Comparison of ENCODE assay signal across 8 mouse cellular contexts in the genomic region with DNA sequence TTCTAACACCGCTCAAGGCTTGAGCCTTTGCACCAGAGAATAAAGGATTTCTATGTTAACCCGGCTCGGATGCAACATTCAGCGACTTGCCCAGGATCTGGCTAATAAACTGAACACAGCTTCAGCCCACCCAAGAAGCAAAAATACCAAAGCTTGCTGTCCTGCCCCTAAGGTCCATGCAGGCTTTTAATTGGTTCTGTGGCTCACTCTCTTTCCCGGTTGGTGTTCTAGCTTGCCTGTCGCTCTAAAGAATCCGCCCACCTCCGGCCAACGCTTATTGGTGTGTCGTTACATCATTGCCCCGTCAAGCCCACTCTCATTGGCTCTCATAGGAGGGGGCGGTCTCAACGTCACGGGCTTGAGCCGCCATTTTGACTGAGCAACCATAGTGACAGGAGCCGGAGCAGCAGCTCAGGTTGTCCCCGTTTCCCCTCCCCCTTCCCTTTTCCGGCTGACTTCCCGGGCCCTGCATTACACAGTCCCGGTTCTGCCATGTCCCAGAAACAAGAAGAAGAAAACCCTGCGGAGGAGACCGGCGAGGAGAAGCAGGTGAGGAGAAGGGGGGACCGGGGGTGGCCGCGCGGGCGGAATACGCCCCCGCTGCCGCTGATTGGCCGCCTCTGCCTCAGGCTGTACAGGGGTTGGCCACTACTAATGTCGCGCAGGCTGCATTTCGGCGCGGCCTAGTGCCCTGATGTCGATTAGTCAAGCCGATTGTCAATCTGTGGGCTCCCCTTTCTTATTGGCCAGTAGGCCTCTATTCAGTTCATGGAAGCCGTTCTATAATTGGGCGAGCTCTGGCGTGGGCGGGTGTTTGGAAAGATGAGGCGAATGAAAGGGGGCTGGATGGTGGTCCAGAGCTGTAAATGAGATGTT. TPM values are rescaled to one million over a fixed set of nuclear protein-coding genes. Genes with fewer than 3 reads are reported as not detected.
A peak's percentile ranks its signal among the peaks of the same experiment; 100 is the strongest.
DNase-seq lines count a peak whose midpoint lies in the region; ATAC-seq and TF ChIP-seq lines count a peak whose summit lies in the region.

A gene (plus strand): TSS at position 366 of the 876 bp plus-strand sequence.

- peak within 1 kb of the TSS; percentile 72 for H3K4me3 ChIP-seq in bone marrow macrophage, adult 2 months (ENCODE audit: insufficient read depth, low read length)
- H3K4me3 ChIP-seq in embryonic fibroblast, embryonic 13.5 days (ENCODE audit: insufficient read depth, low read length), result peak within 1 kb of the TSS; percentile 80
- H3K4me3 ChIP-seq in kidney, embryonic 14.5 days (ENCODE audit: low read length), result peak within 1 kb of the TSS; percentile 65
- peak within 1 kb of the TSS; percentile 72 for H3K4me3 ChIP-seq in limb, embryonic 15.5 days

- peak within 1 kb of the TSS; percentile 78 for H3K27ac ChIP-seq in bone marrow macrophage, adult 2 months (ENCODE audit: insufficient read depth, low read depth, low read length)
- H3K27ac ChIP-seq in embryonic fibroblast, embryonic 13.5 days (ENCODE audit: insufficient read depth, low read length), result peak within 1 kb of the TSS; percentile 63
- H3K27ac ChIP-seq in kidney, embryonic 14.5 days (ENCODE audit: low read depth, low read length), result peak within 1 kb of the TSS; percentile 87
- peak within 1 kb of the TSS; percentile 91 for H3K27ac ChIP-seq in limb, embryonic 15.5 days

- no peaks in the 10 kb centered on the region for H3K27me3 ChIP-seq in kidney, embryonic 14.5 days (ENCODE audit: control insufficient read depth, insufficient read depth, low read length)
- no peaks in the 10 kb centered on the region for H3K27me3 ChIP-seq in limb, embryonic 15.5 days

- TF ChIP-seq POLR2A in bone marrow macrophage, adult 2 months (IDR thresholded peaks at IDR 0.05; ENCODE audit: borderline replicate concordance, low read depth, low read length), result no peak
- peak; percentile 76 for TF ChIP-seq POLR2A in embryonic fibroblast, embryonic 13.5 days (IDR thresholded peaks at IDR 0.05; ENCODE audit: low read depth, low read length)

- no peak for TF ChIP-seq CTCF in bone marrow macrophage, adult 2 months (IDR thresholded peaks at IDR 0.05; ENCODE audit: low read depth, low read length)
- no peak for TF ChIP-seq CTCF in embryonic fibroblast, embryonic 13.5 days (IDR thresholded peaks at IDR 0.05; ENCODE audit: borderline replicate concordance, insufficient read depth, low read length)

- H3K9ac ChIP-seq in kidney, embryonic 14.5 days (ENCODE audit: low read depth, low read length), result peak within 1 kb of the TSS; percentile 66
- H3K9ac ChIP-seq in limb, embryonic 15.5 days, result peak within 1 kb of the TSS; percentile 47

- peak within 1 kb of the TSS; percentile 60 for H3K4me2 ChIP-seq in kidney, embryonic 14.5 days (replicated peaks; ENCODE audit: low read depth, low read length)
- H3K4me2 ChIP-seq in limb, embryonic 15.5 days, result peak within 1 kb of the TSS; percentile 65

- peaks cover 30% of the 10 kb centered on the region for H3K4me1 ChIP-seq in bone marrow macrophage, adult 2 months (ENCODE audit: control insufficient read depth, insufficient read depth, low read length)
- no peaks in the 10 kb centered on the region; the same call in 1 of the 2 replicates for H3K4me1 ChIP-seq in embryonic fibroblast, embryonic 13.5 days (ENCODE audit: control insufficient read depth, insufficient read depth, low read length)
- no peaks in the 10 kb centered on the region for H3K4me1 ChIP-seq in kidney, embryonic 14.5 days (ENCODE audit: control insufficient read depth, insufficient read depth, low read length)
- peaks cover 9% of the 10 kb centered on the region for H3K4me1 ChIP-seq in limb, embryonic 15.5 days

- no peaks in the 10 kb centered on the region for H3K9me3 ChIP-seq in kidney, embryonic 14.5 days (ENCODE audit: control insufficient read depth, low read length)
- no peaks in the 10 kb centered on the region for H3K9me3 ChIP-seq in limb, embryonic 15.5 days

- peak; percentile 99 for ATAC-seq in kidney, embryonic 14.5 days (ENCODE audit: low FRiP score, low TSS enrichment)
- ATAC-seq in limb, embryonic 15.5 days (ENCODE audit: insufficient number of reproducible peaks, low FRiP score, low TSS enrichment, low read depth), result peak; percentile 99

- peaks cover 35% of the 10 kb centered on the region for H3K36me3 ChIP-seq in kidney, embryonic 14.5 days (ENCODE audit: control insufficient read depth, insufficient read depth, low read length)
- peaks cover 38% of the 10 kb centered on the region for H3K36me3 ChIP-seq in limb, embryonic 15.5 days

- peak; percentile 99 for DNase-seq in A20 (ENCODE audit: low read depth, low spot score)
- DNase-seq in heart, adult 9 months (ENCODE audit: low spot score in 2 of 2), result peak; percentile 99
- DNase-seq in monocyte, adult 2 months (ENCODE audit: low read depth in 1 of 2, low spot score in 2 of 2), result peak; percentile 93 to 96
- DNase-seq in spleen, postnatal 36 days (ENCODE audit: low spot score in 2 of 2), result peak; percentile 98 to 99

- WGBS in kidney, embryonic 14.5 days, result under 1% methylated on average over 44 of the region's 44 CpGs
- under 1% methylated on average over 44 of the region's 44 CpGs for WGBS in limb, embryonic 15.5 days

RNA-seq across cellular contexts. Expression of the gene that starts here (rescaled TPM):
- polyA plus RNA-seq in bone marrow macrophage, adult 2 months (2012; ENCODE audit: insufficient read depth, insufficient read length, missing spikeins), result 99.2 and 115 TPM in 2 replicates
- polyA plus RNA-seq in embryonic fibroblast, embryonic 13.5 days (2011; ENCODE audit: insufficient read length, low read depth, missing spikeins), result 71.5 and 86.4 TPM in 2 replicates
- 64.0 and 66.9 TPM in 2 replicates for polyA plus RNA-seq in kidney, embryonic 14.5 days (2014; fragmentation: Nextera tagmentation; extraction: Ambion mirVana)
- 73.4 and 74.7 TPM in 2 replicates for polyA plus RNA-seq in limb, embryonic 15.5 days (2015; fragmentation: Nextera tagmentation; extraction: Ambion mirVana)

Comparison
In these comparisons a context has a peak if more than half of its experiments do, and no peak if none do; other contexts are left out.
1. Peak in every context shown above with its lines: DNase-seq, ATAC-seq, H3K4me3 ChIP-seq and H3K27ac ChIP-seq.